Mouse (Mus musculus) brain, adult 10 weeks (tissue): ENCODE data around the gene Zfp36l3. TPM values are rescaled to one million over a fixed set of nuclear protein-coding genes. Genes with fewer than 3 reads are reported as not detected.

Experiments
- polyA plus RNA-seq: library from polyadenylated mRNA; stranded (reverse); fragments of 350-450 nt; fragmentation: Illumina TruSeq; extraction: RNeasy Lipid Tissue Mini Kit (QIAGEN cat#74804); gene quantifications from one replicate; pipeline ENCODE4 v1.2.3, GENCODE M21; 2015; ENCODE audit warnings: low read depth, low replicate concordance

Gene Zfp36l3
- polyA plus RNA-seq: not detected

DNA sequence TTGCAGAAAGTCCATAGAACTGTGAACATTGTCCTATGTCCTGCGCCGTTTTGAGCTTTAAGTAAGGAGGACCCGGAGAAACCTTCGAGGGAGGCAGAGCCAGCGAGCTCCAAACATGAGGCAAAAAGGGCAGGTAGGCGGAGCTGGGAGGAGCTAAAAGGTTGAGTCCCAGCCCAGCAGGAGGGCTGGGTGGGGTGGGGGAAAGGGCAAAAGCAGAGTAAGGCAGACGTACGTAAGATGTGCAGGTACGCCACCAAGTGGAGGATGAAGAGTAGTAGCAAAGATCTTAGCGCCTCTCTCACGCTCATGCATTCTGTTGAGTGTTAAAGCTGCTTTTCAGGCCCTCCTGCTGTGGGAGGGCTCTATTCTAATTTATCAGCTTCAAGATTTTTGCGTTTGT is at the start of gene Zfp36l3:
Zfp36l3 (minus strand) TSS at position 119 of the 400 bp plus-strand sequence.

DNA sequence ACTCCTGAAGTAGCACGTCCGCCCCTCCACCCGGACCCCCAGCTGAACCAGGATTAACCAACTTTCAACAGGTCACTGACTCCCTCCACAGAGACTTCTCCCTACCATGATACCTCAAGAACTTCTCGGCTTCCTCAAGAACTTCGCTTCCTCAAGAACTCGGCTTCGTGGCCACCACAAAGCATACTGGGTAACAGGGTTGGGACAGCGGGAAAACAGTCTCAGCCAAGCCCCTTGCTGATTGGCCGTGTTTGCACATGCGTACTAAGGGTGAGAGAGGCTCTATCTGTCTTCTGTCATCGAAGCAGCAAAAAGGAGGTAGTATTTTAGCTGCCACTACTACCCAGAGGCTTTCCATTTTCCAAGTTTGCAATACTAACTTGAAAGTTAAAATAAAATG is 21.3 kb upstream of the Zfp36l3 start, which contains the start of gene Xlr:
Xlr (minus strand) TSS at position 188 of the 400 bp plus-strand sequence.

DNA sequence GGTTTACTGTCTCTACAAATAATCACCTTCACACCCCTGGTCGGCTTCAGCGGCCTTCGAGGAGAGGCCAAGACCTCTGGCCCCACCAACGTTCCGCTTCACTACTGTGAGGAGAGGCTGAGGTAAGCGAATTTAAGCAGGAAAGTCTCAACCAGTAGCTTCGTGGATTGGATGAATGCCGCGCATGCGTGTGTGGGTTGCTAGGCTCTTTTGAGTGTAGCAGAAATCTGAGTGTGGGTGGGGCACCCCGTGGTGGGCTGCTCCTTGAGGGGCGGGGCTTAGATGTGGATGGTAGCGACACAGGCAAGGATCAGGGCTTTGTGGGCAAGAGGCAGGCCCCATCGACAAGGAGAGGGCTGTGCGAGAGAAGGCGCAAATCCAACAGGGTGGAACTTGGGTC is 18.5 kb downstream of the Zfp36l3 start, which contains the start of gene 1700013H16Rik:
1700013H16Rik (minus strand) TSS at position 96 of the 400 bp plus-strand sequence.

DNA sequence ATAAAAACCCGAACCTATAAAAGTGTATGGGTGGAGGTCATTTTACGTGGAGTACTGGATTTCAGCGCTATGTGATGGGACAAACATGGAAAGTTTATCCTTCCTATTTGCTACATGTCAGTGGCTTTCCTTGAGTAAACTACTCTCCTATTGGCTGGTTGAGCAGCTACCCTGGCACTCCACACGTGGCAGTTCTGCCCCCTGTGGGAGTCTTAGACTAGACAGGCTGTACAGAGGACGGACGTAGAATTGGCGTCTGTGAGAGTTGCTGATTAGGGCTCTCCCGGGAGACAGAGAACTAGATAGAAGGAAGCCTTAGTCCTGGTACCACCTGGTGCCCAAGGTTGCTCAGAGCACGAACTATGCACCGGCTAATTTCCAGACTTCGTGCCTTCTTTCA is 51.6 kb downstream of the Zfp36l3 start, which contains the start of gene 4930502E18Rik:
4930502E18Rik (plus strand) TSS at position 231 of the 400 bp plus-strand sequence.

Other genes starting within 250 kb of the Zfp36l3 start
- gene Rtl8c, start 168.4 kb downstream of the Zfp36l3 start, polyA plus RNA-seq: 305 TPM
- not detected for gene Gm14597, start 167.4 kb downstream of the Zfp36l3 start, polyA plus RNA-seq
- 231 TPM for gene Rtl8a, start 132.7 kb downstream of the Zfp36l3 start, polyA plus RNA-seq
- gene Rtl8b, start 106.0 kb downstream of the Zfp36l3 start, polyA plus RNA-seq: 263 TPM
- 0.86 TPM for gene 4930502E18Rik, start 51.6 kb downstream of the Zfp36l3 start, polyA plus RNA-seq
- gene 1700013H16Rik, start 18.6 kb downstream of the Zfp36l3 start, polyA plus RNA-seq: not detected
- 2.4 TPM for gene Xlr, start 21.3 kb upstream of the Zfp36l3 start, polyA plus RNA-seq